Mouse (Mus musculus) midbrain, embryonic 16.5 days (tissue): ENCODE measurements at regions not wholly inside any gene's neighbourhood (a gene's known extent, or its start where the extent isn't known, plus 50 kb on each side); places are given as distances from the start of the nearest gene placed in this dataset.

Experiments
- ATAC-seq: fragments of 200-750 bp; cut with Nextera tagmentation; 2 replicates; pipeline ENCODE4 v1.8.0; 2017; ENCODE audit warnings: moderate TSS enrichment
- H3K27ac ChIP-seq: fragments of 300-500 bp; sonication (generic); 2 replicates; pipeline ENCODE4 v1.5.1; 2014; ENCODE audit warnings: mild to moderate bottlenecking, low read length, mixed read lengths
- H3K27me3 ChIP-seq: fragments of 300-500 bp; sonication (generic); 2 replicates; pipeline ENCODE4 v1.6.1; 2014; ENCODE audit warnings: low read depth, low read length, mixed read lengths; ENCODE audit not compliant: control insufficient read depth, insufficient read depth
- H3K36me3 ChIP-seq: fragments of 300-500 bp; sonication (generic); 2 replicates; pipeline ENCODE4 v1.6.1; 2014; ENCODE audit warnings: mild to moderate bottlenecking, low read length, moderate library complexity, mixed read lengths; ENCODE audit not compliant: control insufficient read depth, insufficient read depth
- H3K4me1 ChIP-seq: fragments of 300-500 bp; sonication (generic); 2 replicates; pipeline ENCODE4 v1.6.1; 2014; ENCODE audit warnings: mild to moderate bottlenecking, low read length, mixed read lengths; ENCODE audit not compliant: control insufficient read depth, insufficient read depth
- H3K4me2 ChIP-seq: fragments of 300-500 bp; sonication (generic); 2 replicates; pipeline ENCODE4 v1.6.1; 2014; ENCODE audit warnings: mild to moderate bottlenecking, low read length, mixed read lengths
- H3K4me3 ChIP-seq: fragments of 300-500 bp; sonication (generic); 2 replicates; pipeline ENCODE4 v1.5.1; 2014; ENCODE audit warnings: low read depth, mild to moderate bottlenecking, low read length, moderate library complexity, mixed read lengths
- H3K9ac ChIP-seq: fragments of 300-500 bp; sonication (generic); 2 replicates; pipeline ENCODE4 v1.6.1; 2014; ENCODE audit warnings: low read depth, low read length, mixed read lengths
- H3K9me3 ChIP-seq: fragments of 300-500 bp; sonication (generic); replicated peaks from 2 replicates; pipeline ENCODE4 v1.6.1; 2014; ENCODE audit warnings: mild to moderate bottlenecking, low read length, mixed read lengths; ENCODE audit not compliant: control insufficient read depth, poor library complexity, severe bottlenecking
- WGBS: fragments of 180-500 bp; shearing (Covaris S2); extraction: QIAGEN DNeasy Blood & Tissue Kit; methylation state at CpG from one replicate; pipeline ENCODE4 v1.1.7; 2014; 5-methylcytosine and 5-hydroxymethylcytosine counted together

DNA sequence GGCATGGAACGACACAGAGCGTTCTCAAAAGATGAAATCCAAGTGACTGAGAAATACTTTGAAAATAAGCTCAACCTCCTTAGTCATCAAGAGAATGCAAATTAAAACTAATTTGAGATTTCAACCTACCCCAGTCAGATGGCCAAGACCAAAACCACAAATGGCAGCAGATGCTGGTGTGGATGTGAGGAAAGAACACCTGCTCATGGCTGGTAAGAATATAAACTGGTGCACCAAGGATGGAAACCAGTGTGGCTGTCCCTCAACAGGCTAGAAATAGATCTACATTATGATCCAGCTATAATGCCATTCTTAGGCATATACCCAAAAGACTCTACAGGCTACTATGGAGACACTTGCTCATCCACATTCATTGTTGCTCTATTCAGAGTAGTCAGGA lies 170.3 kb upstream of the Trhde start:
- H3K27ac ChIP-seq: no peak overlapping the region
- no peak overlapping the region for H3K9ac ChIP-seq
- H3K4me2 ChIP-seq: no peak overlapping the region
- no peaks in the 10 kb centered on the region for H3K9me3 ChIP-seq
- no peaks in the 10 kb centered on the region for H3K27me3 ChIP-seq
- no peaks in the 10 kb centered on the region for H3K36me3 ChIP-seq
- ATAC-seq: no peak
- 99% methylated on average over 2 of the region's 2 CpGs for WGBS
- no peak overlapping the region for H3K4me3 ChIP-seq
- H3K4me1 ChIP-seq: no peaks in the 10 kb centered on the region

DNA sequence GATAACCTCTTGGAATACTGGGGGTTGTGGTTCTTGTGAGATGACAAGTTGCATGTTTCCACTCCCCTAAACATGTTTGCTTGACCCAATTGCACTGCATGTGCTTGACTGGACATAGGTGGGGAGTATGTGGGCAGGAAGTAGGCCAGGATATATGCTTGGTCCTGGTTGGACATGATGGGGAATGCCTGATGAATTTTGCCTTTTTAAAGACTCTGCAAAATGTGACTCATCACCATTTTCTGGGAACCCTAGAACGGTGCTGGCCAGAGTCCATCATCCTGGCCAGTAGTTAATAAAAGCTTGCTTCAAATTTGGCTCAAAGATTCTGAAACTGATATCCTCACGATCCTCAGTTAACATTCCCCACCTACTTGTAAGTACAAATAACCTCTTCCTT lies 161.5 kb upstream of the Trhde start:
- WGBS: 88% methylated on average over 2 of the region's 2 CpGs
- no peaks in the 10 kb centered on the region for H3K9me3 ChIP-seq
- no peaks in the 10 kb centered on the region for H3K36me3 ChIP-seq
- H3K4me1 ChIP-seq: no peaks in the 10 kb centered on the region
- H3K27me3 ChIP-seq: no peaks in the 10 kb centered on the region
- no peak overlapping the region for H3K27ac ChIP-seq
- no peak overlapping the region for H3K4me2 ChIP-seq
- H3K9ac ChIP-seq: no peak overlapping the region
- H3K4me3 ChIP-seq: no peak overlapping the region
- ATAC-seq: no peak

DNA sequence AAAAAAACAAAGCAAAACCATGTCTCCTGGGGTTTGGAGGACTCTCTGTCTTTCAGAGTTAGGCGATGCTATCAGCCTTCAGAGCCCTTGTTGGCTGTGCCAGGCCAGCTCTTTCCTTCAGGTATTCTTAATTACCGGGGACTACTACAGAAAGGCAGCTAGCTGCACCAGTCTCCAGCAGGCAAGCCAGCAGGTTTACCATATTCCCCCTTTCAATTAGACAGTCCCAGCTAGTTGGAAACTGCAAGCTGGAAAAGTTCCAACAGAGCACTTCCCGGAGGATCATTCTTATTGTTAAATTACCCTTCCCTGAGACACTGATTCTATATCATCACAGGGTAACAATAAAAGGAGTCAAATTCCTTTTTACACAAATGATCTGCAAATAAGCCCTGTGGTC lies 155.8 kb upstream of the Trhde start:
- H3K36me3 ChIP-seq: no peaks in the 10 kb centered on the region
- ATAC-seq: no peak

DNA sequence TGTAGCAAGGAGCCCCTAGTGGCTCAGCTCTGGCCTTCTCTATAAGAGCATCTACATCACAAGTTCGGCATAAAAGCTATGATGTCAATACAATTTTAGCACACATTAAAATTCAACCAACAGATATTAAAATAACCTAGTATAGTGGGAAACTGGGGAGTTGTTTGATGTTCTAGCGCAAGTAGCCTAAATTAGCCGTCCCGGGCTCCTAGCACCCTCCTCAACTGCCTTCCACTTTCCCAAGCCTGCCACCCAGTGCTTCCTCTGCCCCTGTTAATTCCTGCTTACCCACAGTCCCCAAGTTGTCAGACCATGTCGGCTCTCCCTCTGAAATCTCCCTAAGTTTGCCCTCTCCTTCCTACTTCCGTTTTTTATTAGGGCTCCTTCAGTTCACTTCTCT lies 154.2 kb upstream of the Trhde start:
- Histone ChIP-seq H3K9me3 (no peaks in the 10 kb centered on the region), H3K4me2 (no peak overlapping the region), H3K9ac (no peak overlapping the region), H3K36me3 (no peaks in the 10 kb centered on the region), H3K4me1 (no peaks in the 10 kb centered on the region), H3K4me3 (no peak overlapping the region), H3K27ac (no peak overlapping the region), H3K27me3 (no peaks in the 10 kb centered on the region)
- no peak for ATAC-seq
- WGBS: 82% methylated on average over 6 of the region's 6 CpGs

More for the DNA sequence above, 155.8 kb upstream of the Trhde start:
- Histone ChIP-seq H3K4me3 (no peak overlapping the region), H3K9me3 (no peaks in the 10 kb centered on the region), H3K27me3 (no peaks in the 10 kb centered on the region), H3K27ac (no peak overlapping the region), H3K9ac (no peak overlapping the region), H3K4me2 (no peak overlapping the region), H3K4me1 (no peaks in the 10 kb centered on the region)
- 36% methylated on average over 3 of the region's 3 CpGs for WGBS

DNA sequence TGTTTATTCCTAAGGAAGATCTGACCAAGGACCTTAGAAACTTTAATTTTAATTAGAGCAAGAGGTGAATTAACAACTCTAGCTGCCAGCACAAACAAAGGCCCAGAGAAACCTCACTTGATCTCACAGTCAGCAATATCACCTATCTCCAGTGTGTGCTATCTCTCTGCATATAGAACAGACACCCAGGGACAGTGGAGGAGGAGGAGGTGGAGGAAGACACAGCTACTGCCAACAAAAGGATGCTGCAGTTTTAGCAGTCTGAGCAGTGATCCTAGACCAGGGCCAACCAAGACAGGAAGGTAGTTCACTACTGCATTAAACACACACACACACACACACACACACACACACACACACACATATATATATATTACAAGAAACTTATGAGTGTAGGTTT lies 153.5 kb upstream of the Trhde start:
- no peaks in the 10 kb centered on the region for H3K4me1 ChIP-seq
- no peaks in the 10 kb centered on the region for H3K36me3 ChIP-seq
- no peaks in the 10 kb centered on the region for H3K9me3 ChIP-seq
- no peak overlapping the region for H3K4me3 ChIP-seq
- H3K27me3 ChIP-seq: no peaks in the 10 kb centered on the region
- H3K27ac ChIP-seq: no peak overlapping the region
- no peak overlapping the region for H3K9ac ChIP-seq
- ATAC-seq: no peak
- no peak overlapping the region for H3K4me2 ChIP-seq

DNA sequence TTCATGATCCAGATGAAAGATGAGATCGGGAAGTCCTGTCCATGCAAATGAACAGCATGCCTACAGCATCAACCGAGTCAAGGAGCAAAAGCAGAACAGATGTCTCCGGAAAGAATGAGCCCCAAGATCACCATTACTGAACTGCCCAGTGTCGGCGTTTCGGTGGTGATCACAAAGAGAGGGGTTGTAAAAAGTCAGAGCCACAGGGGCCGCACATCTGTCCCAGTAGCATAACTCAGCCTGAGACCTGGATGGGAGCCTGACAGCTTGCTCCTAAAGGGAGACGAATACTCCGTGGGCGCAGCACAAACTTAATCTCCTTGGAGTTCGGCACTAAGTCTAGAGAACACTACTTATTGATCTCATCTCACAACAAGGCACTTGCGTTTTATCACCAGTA lies 151.3 kb upstream of the Trhde start:
- no peak overlapping the region for H3K27ac ChIP-seq
- H3K9ac ChIP-seq: no peak overlapping the region
- H3K4me2 ChIP-seq: no peak overlapping the region
- H3K9me3 ChIP-seq: no peaks in the 10 kb centered on the region
- H3K27me3 ChIP-seq: no peaks in the 10 kb centered on the region
- no peak overlapping the region for H3K4me3 ChIP-seq
- ATAC-seq: no peak
- WGBS: 71% methylated on average over 12 of the region's 12 CpGs
- H3K4me1 ChIP-seq: no peaks in the 10 kb centered on the region
- no peaks in the 10 kb centered on the region for H3K36me3 ChIP-seq

DNA sequence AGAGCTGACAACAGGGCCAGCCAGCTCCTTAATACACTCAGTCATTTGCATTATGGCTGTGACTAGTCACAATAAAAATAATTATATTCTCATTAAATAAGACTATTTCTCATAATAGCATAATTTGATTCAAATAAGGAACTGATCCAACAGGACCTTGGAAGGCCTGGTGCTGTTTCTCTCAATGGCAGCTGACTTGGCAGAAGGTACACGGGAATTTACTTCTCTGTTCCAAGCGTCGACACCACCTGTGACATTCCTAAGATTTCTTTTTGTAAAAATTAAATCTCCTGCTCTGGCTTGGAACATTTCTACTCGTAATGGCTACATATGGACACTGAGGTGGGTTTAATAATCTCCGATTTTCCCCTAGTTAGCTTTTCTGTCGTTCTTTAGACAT lies 147.1 kb upstream of the Trhde start:
- H3K27me3 ChIP-seq: no peaks in the 10 kb centered on the region
- H3K9me3 ChIP-seq: no peaks in the 10 kb centered on the region
- no peak overlapping the region for H3K27ac ChIP-seq
- H3K4me3 ChIP-seq: no peak overlapping the region
- no peak overlapping the region for H3K9ac ChIP-seq
- no peaks in the 10 kb centered on the region for H3K4me1 ChIP-seq
- 84% methylated on average over 6 of the region's 6 CpGs for WGBS
- H3K4me2 ChIP-seq: no peak overlapping the region
- H3K36me3 ChIP-seq: no peaks in the 10 kb centered on the region
- ATAC-seq: no peak

DNA sequence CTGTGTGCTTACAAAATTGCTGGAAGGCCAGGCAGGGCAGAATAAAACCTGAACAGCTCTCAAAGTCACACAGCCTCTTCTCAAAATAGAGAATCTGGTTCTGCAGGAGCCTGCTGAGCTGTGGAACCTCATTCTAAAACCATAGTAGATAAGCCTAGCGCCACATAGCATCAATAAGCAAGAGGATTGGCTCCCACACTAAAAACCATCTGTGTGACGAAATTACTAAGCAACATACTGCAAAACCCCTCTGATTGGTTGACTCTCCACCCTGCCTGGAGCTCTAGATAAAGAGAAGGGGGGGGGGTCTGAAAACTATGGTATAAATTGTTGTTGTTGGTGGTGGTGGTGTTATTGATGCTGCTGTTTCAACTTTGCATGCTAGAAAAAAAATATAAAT lies 122.6 kb upstream of the Trhde start:
- no peak for ATAC-seq
- no peaks in the 10 kb centered on the region for H3K4me1 ChIP-seq
- no peak overlapping the region for H3K4me2 ChIP-seq
- no peaks in the 10 kb centered on the region for H3K27me3 ChIP-seq
- no peak overlapping the region for H3K4me3 ChIP-seq
- WGBS: 82% methylated on average over 2 of the region's 2 CpGs
- H3K36me3 ChIP-seq: no peaks in the 10 kb centered on the region
- H3K9ac ChIP-seq: no peak overlapping the region
- H3K27ac ChIP-seq: no peak overlapping the region
- H3K9me3 ChIP-seq: no peaks in the 10 kb centered on the region

DNA sequence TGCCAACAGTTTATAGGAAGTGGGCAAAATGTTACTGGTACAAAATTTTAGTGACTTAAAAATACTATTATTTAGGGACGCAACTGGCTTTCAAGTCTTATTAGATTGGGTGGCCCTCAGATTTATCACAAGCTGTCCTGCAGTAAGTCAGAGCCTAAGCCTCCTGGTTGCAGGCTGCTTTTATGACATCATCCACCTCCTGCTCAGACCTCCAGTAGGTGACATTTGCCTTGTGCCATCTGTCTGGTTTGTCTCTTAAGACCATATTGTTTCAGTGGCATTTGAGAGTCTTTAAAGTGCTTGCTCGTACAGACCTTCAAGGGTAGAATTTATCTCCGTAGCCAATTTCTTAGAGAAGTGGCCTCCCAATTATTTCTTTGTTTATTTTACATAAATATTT lies 111.9 kb upstream of the Trhde start:
- 83% methylated on average over 3 of the region's 3 CpGs for WGBS
- no peak overlapping the region for H3K27ac ChIP-seq
- H3K9me3 ChIP-seq: no peaks in the 10 kb centered on the region; the same call in 1 of the 2 replicates
- H3K4me1 ChIP-seq: no peaks in the 10 kb centered on the region
- H3K27me3 ChIP-seq: no peaks in the 10 kb centered on the region
- no peak overlapping the region for H3K4me2 ChIP-seq
- no peak for ATAC-seq
- no peak overlapping the region for H3K9ac ChIP-seq
- H3K36me3 ChIP-seq: no peaks in the 10 kb centered on the region
- H3K4me3 ChIP-seq: no peak overlapping the region

DNA sequence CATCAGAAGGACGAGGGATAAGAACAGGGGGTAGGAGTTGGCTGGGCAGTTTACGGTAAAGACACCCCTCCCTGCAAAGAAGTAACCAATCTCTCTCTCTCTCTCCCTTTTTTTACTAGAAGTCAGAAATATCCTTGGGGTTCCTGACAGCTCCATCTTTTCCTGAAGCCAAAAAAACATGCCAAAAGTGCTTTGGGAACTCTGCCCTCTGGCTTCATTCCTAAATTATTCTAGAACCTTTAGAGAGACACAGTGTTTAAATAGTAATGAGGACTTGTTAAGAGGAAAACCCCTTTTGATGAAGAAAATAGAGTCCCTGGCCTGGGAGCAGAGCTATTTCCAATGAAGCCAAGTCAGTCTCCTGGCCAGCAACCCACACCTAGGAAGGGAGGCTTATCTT lies 89.8 kb upstream of the Trhde start:
- Histone ChIP-seq H3K9me3 (no peaks in the 10 kb centered on the region), H3K27ac (no peak overlapping the region), H3K36me3 (no peaks in the 10 kb centered on the region), H3K9ac (no peak overlapping the region), H3K27me3 (no peaks in the 10 kb centered on the region), H3K4me1 (no peaks in the 10 kb centered on the region), H3K4me2 (no peak overlapping the region), H3K4me3 (no peak overlapping the region)
- ATAC-seq: no peak
- WGBS: 83% methylated on average over 2 of the region's 2 CpGs
